Mouse (Mus musculus): Measurements from ENCODE around the gene Eps8. TPM values are rescaled to one million over a fixed set of nuclear protein-coding genes. Genes with fewer than 3 reads are reported as not detected.

Eps8 gene
- total RNA-seq, 2 experiments from 2014 or later, result 33.9 to 38.0 TPM

DNA sequence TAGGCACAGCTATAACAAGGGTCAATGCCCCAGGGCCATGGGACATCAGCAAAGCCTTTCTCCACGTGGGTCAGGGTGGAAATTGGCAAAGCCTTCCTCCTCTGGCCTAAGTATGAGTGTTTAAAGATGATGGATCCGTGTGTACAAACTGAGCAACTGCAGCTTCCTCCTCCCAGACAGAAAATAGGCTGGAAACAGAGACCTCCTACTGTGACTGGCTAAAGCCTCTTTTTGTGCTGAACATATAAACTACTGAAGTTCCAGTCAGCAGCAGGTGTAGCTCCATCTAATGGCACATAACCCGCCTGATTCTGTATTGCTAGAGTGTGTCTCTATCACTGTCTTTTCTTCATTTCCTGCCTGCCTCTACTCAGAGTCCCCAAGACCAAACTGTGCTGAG lies 13.7 kb upstream of the Eps8 start:
- intact Hi-C loops (cut with DNase I), result loop anchor here (5.0 kb wide), 1 partner anchor 44 kb away; no protein-coding TSS in a partner anchor
- no peak for DNase-seq (ENCODE audit: low spot score in 2 of 2)

DNA sequence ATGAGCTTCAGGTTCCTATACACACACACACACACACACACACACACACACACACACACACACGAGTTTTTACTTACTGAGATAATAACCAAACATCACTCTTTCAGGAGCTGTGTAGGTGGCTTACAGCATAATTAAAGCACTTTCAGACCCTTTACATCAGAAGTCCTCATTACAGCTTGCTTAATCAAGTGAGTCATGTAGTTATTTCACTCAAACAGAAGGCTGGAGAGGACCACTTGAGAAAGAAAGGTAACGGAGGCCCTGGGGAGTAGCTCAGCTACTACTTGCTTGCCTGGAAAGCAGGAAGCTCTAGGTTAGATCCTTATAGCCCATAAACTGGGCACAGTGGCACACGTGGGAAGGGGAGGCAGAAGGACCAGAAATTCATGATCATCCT lies 13.0 kb upstream of the Eps8 start:
- intact Hi-C loops (cut with DNase I), result loop anchor here (5.0 kb wide), 1 partner anchor 45 kb away; no protein-coding TSS in a partner anchor
- no peak for DNase-seq (ENCODE audit: low spot score in 2 of 2)

DNA sequence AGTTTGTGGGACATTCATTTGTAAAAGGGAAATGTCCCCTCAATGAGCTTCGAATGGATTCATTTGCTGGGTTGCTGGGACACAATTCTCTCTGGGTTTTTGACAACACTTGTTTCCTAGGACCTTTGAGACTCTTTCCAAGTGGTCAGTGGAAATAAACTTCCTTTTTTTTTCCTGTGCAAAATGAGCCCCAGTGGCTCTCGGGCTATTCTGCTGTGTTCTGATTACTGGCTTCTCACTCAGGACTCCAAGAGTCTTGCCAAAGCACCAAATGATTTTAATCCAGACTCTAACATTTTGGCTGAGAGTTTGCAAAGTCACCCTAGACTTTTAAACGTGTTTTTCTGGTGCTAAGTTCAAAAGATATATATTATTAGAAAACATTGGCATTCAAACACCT lies 10.3 kb upstream of the Eps8 start:
- intact Hi-C loops (cut with DNase I), result loop anchor here (5.0 kb wide), 2 partner anchors 47 to 78 kb away; no protein-coding TSS in a partner anchor
- DNase-seq (ENCODE audit: low spot score in 2 of 2), result peak in 1 of 2 experiments; percentile 31

DNA sequence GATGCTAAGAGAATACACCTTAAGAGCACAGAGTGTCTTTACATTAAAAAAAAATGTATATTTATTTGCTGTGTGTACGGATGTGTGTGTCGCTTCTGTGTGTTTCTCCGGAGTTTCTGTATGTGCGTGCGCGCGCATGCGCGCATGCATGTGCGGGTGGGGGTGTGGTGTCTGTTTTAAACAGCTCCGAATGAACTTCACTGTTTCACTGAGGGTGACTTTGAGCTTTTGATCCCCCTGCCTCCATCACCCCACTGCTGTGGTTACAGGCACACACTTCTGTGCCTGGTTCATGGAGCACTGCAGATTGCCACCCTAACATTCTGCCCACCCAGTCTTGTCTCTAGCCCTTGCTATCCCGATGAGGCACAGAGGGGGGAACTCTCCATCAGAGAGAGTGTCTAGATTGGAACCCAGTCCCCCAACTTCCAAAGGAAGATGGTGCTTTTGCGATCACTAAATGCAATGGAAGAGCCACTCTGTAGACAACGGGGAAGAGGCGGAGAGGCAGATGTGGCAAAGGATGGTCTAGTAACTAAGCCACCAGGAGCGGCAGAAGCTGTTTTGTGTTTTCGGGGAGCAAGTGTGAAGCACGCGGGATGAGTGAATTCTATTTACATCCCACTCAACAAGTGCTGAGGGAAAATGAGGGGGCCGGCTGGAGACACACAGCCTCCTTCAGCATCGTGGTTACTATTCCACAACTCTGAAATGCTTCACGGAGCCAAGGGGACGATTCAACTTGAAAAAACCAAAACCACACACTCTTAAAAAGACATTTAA lies 7.1 kb upstream of the Eps8 start:
- intact Hi-C loops (cut with DNase I), result loop anchor here (5.0 kb wide), 1 partner anchor 74 kb away; no protein-coding TSS in a partner anchor

GRCm38 (mm10) chr6:137658426-137659088 lies 3.9 kb upstream of the Eps8 start:
- intact Hi-C loops (cut with DNase I), result no loop called here
- no peak for DNase-seq (ENCODE audit: low spot score in 2 of 2)

More for the DNA sequence above, 7.1 kb upstream of the Eps8 start:
- peak; percentile 63 to 89 for DNase-seq (ENCODE audit: low spot score in 2 of 2)

- no peak for DNase-seq (ENCODE audit: low spot score in 2 of 2)
- intact Hi-C loops (cut with DNase I), result no loop called here
These were observed 2.5 kb upstream of the Eps8 start for GRCm38 (mm10) chr6:137657203-137657602.

DNA sequence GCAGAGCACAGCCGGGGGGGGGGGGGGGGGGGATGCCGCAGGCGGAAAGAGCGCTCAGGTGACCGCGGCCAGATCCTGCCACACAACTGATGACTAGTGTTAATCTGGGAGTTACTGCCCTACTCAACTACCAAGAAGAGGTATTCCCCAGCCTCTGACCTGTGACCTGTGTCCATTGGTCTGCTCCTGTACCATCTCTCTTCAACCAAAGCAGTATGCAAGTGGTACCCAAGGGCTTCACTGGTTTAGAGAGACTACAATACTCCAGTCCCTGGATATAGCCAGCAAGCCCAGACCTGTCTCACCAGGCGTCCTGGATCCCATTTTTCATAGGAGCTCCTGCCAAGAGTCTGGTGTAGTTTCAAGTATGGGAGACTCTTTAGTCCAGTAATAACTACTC lies 5.1 kb downstream of the Eps8 start:
- intact Hi-C loops (cut with DNase I), result loop anchor here (5.0 kb wide), 2 partner anchors 73 to 192 kb away; no protein-coding TSS in a partner anchor
- no peak for DNase-seq (ENCODE audit: low spot score in 2 of 2)

DNA sequence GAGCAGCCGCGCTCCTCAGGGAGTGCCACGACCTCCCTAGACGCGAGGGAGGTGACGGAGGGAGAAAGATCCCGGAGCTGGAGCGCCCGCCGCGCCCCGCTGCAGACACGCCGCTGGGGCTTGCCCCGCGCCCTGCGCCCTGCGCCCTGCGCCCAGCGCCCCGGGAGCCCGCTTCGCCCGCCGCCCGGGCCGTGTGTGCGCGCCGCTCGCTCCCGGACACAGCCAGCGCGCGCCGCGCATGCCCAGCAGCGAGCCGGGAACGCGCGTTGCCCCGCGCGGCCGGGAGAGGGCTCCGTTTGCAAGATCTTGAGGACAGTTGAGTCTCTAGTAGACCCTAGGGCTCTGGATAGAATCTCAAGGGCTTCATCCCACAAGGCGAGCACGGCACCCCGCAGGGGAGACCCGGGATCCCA lies 5.6 kb downstream of the Eps8 start:
- peak; percentile 77 to 84 for DNase-seq (ENCODE audit: low spot score in 2 of 2)
- intact Hi-C loops (cut with DNase I), result loop anchor here (5.0 kb wide), 2 partner anchors 73 to 192 kb away; no protein-coding TSS in a partner anchor

DNA sequence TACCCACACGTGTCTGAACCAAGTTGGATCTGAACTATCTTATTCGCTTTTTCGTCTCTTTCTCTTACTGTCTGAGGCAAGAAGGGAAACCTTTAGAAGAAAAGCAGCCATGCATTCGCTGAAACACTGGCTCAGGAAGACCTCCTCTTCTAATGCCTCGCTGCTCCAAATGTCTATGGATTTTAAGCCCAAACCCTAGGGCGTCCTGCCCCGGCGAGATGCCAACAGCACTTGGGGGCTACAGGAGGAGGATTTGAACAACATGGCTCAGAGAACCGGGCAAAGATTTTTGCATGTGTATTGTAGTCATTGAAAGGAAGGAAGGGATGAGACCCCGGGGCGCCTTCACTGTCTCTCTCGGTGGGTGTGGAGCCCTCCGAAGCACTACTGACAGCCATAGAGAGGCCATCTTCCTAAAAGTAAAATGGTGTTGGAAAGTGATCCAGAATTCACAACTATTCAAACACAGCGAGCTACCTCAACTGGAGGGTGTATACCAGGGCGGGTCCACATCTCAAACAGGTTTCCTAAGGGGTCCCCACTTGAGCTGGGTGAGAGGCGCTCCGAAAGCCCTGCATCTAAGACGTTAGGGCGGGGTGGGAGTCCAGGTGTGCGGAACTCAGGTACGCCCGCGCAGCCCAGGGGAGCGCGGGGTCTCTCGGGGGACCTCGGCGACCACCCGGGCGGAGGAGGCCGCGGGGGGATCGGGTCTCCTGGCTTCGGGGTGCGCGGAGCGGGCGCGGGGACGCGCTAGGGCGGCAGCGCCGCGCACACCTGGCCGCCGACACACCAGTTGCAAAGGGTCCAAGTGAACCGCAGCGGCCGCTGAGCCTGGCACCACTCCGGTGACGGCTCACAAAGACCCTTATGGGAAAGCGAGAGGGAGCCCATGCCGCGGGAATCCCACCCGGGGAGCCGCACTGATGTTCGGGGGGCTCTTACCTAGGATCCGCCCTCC lies 6.3 kb downstream of the Eps8 start:
- intact Hi-C loops (cut with DNase I), result loop anchor here (5.0 kb wide), 2 partner anchors 74 to 191 kb away; no protein-coding TSS in a partner anchor
- DNase-seq (ENCODE audit: low spot score in 2 of 2), result no peak

- DNase-seq (ENCODE audit: low spot score in 2 of 2), result peak in 1 of 2 experiments; percentile 35
- intact Hi-C loops (cut with DNase I), result loop anchor here (5.0 kb wide), 2 partner anchors 75 to 190 kb away; no protein-coding TSS in a partner anchor
These were observed 7.0 kb downstream of the Eps8 start for GRCm38 (mm10) chr6:137647646-137648045.

DNA sequence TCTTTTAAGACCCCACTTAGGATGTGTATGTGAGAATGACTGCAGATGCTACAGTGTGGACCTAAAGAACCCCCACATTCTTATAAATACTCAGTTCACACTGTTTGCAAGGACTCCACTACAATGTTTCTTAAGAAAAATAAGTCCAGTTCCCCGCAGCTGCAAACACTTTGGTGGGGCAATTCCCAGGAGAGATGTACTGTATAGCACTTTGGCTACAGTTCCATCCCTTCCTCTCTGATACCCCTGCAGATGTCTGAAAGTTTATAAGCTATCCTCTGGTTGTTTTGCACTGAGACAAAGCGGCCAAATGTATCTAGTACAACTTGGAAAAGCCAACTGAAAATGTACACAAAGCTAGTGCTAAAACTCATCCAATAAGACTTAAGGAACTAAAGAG lies 8.0 kb downstream of the Eps8 start:
- DNase-seq (ENCODE audit: low spot score in 2 of 2), result no peak
- intact Hi-C loops (cut with DNase I), result loop anchor here (5.0 kb wide), 2 partner anchors 76 to 189 kb away; no protein-coding TSS in a partner anchor

DNA sequence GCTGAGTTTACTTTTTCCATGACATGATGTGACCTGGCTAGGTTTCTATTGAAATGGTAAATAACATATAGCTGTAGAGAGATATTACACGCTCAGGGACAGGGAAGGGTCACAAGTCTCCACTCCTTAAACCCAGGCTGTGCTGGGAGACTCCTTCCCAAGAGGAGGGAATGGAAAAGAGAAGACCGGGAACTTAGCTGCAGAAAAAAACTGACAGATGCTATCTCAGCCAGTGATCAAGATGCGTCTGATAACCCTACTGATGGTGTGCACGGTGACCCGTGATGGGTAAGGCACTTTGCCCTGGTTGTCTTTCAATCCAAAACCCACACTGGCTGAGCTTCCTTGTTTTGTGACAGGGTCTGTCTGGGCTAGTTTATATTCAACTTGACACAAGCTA lies 9.8 kb downstream of the Eps8 start:
- DNase-seq (ENCODE audit: low spot score in 2 of 2), result no peak
- intact Hi-C loops (cut with DNase I), result loop anchor here (5.0 kb wide), 2 partner anchors 77 to 188 kb away; no protein-coding TSS in a partner anchor

DNA sequence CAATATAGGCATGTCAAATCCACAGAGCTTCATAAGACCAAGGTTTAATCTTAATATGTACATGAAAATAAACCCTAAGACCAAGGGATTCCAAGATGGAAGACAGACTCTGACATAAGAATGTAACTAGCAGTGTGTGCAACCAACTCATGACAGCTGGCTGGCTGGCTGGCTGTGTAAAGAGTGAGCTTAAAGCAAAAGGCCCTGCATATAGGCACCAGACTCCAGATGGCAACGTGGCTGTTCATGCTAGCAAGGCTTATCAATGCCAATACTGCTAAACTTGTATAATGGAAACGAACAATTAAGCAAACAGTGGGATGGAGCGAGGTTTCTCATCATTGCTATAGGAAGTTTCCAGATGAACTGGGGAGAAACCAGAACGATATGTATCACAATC lies 10.9 kb downstream of the Eps8 start:
- DNase-seq (ENCODE audit: low spot score in 2 of 2), result no peak
- intact Hi-C loops (cut with DNase I), result no loop called here

- intact Hi-C loops (cut with DNase I), result no loop called here
These were observed 13.0 kb downstream of the Eps8 start for GRCm38 (mm10) chr6:137641642-137642041.

GRCm38 (mm10) chr6:137638834-137639567 lies 15.7 kb downstream of the Eps8 start:
- intact Hi-C loops (cut with DNase I), result no loop called here

More at GRCm38 (mm10) chr6:137641642-137642041, 13.0 kb downstream of the Eps8 start:
- no peak for DNase-seq (ENCODE audit: low spot score in 2 of 2)

GRCm38 (mm10) chr6:137637443-137637842 lies 17.2 kb downstream of the Eps8 start:
- no peak for DNase-seq (ENCODE audit: low spot score in 2 of 2)
- intact Hi-C loops (cut with DNase I), result no loop called here

More at GRCm38 (mm10) chr6:137638834-137639567, 15.7 kb downstream of the Eps8 start:
- no peak for DNase-seq (ENCODE audit: low spot score in 2 of 2)

DNA sequence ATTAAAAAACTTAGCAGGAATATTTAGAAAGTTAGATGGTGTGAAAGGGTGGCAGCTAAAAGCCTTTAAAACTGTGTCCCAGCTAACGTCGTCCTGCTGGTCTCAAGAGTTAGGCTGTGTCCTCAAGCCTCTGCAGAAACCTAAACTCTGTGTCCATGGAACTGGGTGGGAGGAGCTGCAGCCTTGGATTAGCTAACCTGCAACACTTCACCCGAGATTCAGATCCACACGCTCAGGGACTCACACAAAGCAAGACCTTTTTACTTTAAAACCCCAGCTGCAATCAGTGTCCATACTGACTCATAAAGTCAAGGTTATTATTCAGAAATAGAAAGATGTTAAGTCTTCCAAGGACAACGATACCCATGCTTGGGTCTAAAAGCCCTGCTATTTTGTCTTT lies 18.5 kb downstream of the Eps8 start:
- DNase-seq (ENCODE audit: low spot score in 2 of 2), result no peak
- intact Hi-C loops (cut with DNase I), result no loop called here

DNA sequence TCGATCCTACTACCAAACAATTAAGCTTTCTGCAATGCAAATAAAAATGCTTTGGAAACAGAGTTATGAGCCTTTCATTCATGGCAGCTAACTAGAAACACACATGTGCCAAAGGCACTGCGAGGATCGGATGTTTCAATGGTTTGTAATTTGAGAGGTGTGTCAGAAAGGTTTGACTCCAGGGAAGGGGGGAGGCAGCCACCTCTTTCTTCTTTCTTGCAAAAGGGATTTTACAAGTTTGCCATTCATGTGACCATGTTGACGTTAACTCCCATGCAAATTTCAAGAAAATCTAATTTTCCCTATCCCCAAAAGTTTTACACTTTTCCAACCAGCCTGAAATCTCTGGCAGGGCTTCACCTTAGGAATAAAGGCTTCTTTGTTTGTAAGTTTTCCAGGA lies 21.1 kb downstream of the Eps8 start:
- intact Hi-C loops (cut with DNase I), result no loop called here
- no peak for DNase-seq (ENCODE audit: low spot score in 2 of 2)

DNA sequence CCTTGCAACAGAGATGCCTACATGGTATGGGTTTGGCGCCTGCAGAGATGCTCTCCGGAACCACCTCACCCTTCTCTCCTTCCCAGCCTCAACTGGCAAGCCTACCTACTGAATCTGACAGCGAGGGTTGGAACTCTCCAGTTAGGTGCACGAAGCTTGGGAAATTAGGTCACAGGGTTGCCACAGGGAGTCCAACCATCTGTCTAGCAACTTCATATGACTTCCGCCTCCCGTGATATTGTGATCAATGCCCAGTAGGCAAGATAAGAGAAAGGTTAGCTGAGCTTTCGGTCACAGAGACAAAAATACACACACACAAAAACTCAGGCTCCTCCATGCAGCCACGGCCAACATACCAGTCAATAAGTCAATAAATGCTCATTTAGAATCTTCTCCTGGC lies 21.6 kb downstream of the Eps8 start:
- no peak for DNase-seq (ENCODE audit: low spot score in 2 of 2)
- intact Hi-C loops (cut with DNase I), result no loop called here

All from left cerebral cortex, postnatal 25 days (tissue).